Mouse (Mus musculus) bone marrow, adult 2 months (tissue): ENCODE measurements around the gene Slc25a33. TPM values are rescaled to one million over a fixed set of nuclear protein-coding genes. Genes with fewer than 3 reads are reported as not detected.
A peak's percentile ranks its signal among the peaks of the same experiment; 100 is the strongest.
"Not testable (repeated sequence)": the region's sequence is repeated elsewhere in the genome, so short reads cannot be mapped to it uniquely, and the experiment has no call there.

Experiments
- H3K27ac ChIP-seq: fragments of 200-500 bp; 2 replicates; pipeline ENCODE4 v1.5.1; 2012; ENCODE audit warnings: low read depth, mild to moderate bottlenecking, control low read depth, inconsistent platforms, low read length; ENCODE audit not compliant: control insufficient read depth, poor library complexity, insufficient read depth
- H3K4me1 ChIP-seq: fragments of 200-500 bp; 2 replicates; pipeline ENCODE4 v1.6.1; 2011; ENCODE audit warnings: low read length; ENCODE audit not compliant: control insufficient read depth, insufficient read depth
- H3K4me3 ChIP-seq: fragments of 200-500 bp; replicated peaks from 2 replicates; pipeline ENCODE3; 2011; ENCODE audit warnings: mild to moderate bottlenecking, low read depth, low read length, control low read depth; ENCODE audit not compliant: control insufficient read depth
- CTCF ChIP-seq: fragments of 200-500 bp; IDR thresholded peaks from 2 replicates; pipeline ENCODE4 v1.5.1; 2011; ENCODE audit warnings: low read length, control low read depth; ENCODE audit not compliant: control insufficient read depth, insufficient read depth
- POLR2A ChIP-seq: fragments of 200-500 bp; IDR thresholded peaks from 2 replicates; pipeline ENCODE4 v1.6.1; 2011; ENCODE audit warnings: low read depth, mild to moderate bottlenecking, control low read depth, low read length, borderline replicate concordance; ENCODE audit not compliant: control insufficient read depth
- WGBS: fragments of 180-500 bp; shearing (Covaris S2); methylation state at CpG from one replicate; pipeline ENCODE4 v1.1.7; 2018; 5-methylcytosine and 5-hydroxymethylcytosine counted together
- polyA plus RNA-seq: library from polyadenylated mRNA; stranded (reverse); fragments of >200 nt; gene quantifications from 2 replicates; pipeline ENCODE4 v1.2.4, GENCODE M21; 2011; ENCODE audit warnings: low replicate concordance; ENCODE audit not compliant: missing spikeins, insufficient read depth, insufficient read length

The Slc25a33 gene
- polyA plus RNA-seq, 1 experiment, result 4.3 TPM

GRCm38 (mm10) chr4:149758423-149758822 lies 15.7 kb downstream of the Slc25a33 start:
- no peak for TF ChIP-seq CTCF
- TF ChIP-seq POLR2A, result no peak
- WGBS, result 86% methylated on average over 6 of the region's 6 CpGs

GRCm38 (mm10) chr4:149756546-149756945 lies 17.5 kb downstream of the Slc25a33 start:
- H3K4me3 ChIP-seq, result not testable (repeated sequence)
- WGBS, result 53% methylated on average over 7 of the region's 7 CpGs

More at GRCm38 (mm10) chr4:149758423-149758822, 15.7 kb downstream of the Slc25a33 start:
- no peak overlapping the region for H3K4me3 ChIP-seq
- H3K27ac ChIP-seq, result no peak overlapping the region
- H3K4me1 ChIP-seq, result peaks cover 1% of the 10 kb centered on the region; the same call in 1 of the 2 replicates

GRCm38 (mm10) chr4:149752836-149753235 lies 21.2 kb downstream of the Slc25a33 start:
- 81% methylated on average over 3 of the region's 3 CpGs for WGBS
- Histone ChIP-seq H3K4me1 (no peaks in the 10 kb centered on the region; the same call in 1 of the 2 replicates), H3K4me3 (no peak overlapping the region), H3K27ac (no peak overlapping the region)
- TF ChIP-seq POLR2A (no peak), CTCF (no peak)

More at GRCm38 (mm10) chr4:149756546-149756945, 17.5 kb downstream of the Slc25a33 start:
- H3K27ac ChIP-seq, H3K4me1 ChIP-seq: not testable (repeated sequence)

GRCm38 (mm10) chr4:149752124-149752799 lies 21.8 kb downstream of the Slc25a33 start:
- no peaks in the 10 kb centered on the region for H3K4me1 ChIP-seq
- no peak overlapping the region for H3K4me3 ChIP-seq
- 49% methylated on average over 17 of the region's 17 CpGs for WGBS
- H3K27ac ChIP-seq, result no peak overlapping the region
- peak; percentile 71 for TF ChIP-seq CTCF
- no peak for TF ChIP-seq POLR2A

- 87% methylated on average over 5 of the region's 5 CpGs for WGBS
Measured at GRCm38 (mm10) chr4:149750671-149751070, 23.4 kb downstream of the Slc25a33 start.

GRCm38 (mm10) chr4:149749663-149750015 lies 24.4 kb downstream of the Slc25a33 start:
- not testable (repeated sequence) for H3K27ac ChIP-seq, H3K4me3 ChIP-seq, H3K4me1 ChIP-seq
- 84% methylated on average over 3 of the region's 3 CpGs for WGBS

More at GRCm38 (mm10) chr4:149750671-149751070, 23.4 kb downstream of the Slc25a33 start:
- Histone ChIP-seq H3K4me1 (no peaks in the 10 kb centered on the region), H3K4me3 (no peak overlapping the region), H3K27ac (no peak overlapping the region)
- no peak for TF ChIP-seq CTCF
- TF ChIP-seq POLR2A, result no peak

GRCm38 (mm10) chr4:149749003-149749662 lies 24.9 kb downstream of the Slc25a33 start:
- 88% methylated on average over 18 of the region's 18 CpGs for WGBS
- Histone ChIP-seq H3K4me1 (no peaks in the 10 kb centered on the region), H3K4me3 (no peak overlapping the region), H3K27ac (no peak overlapping the region)
- TF ChIP-seq CTCF, result no peak
- TF ChIP-seq POLR2A, result no peak

- TF ChIP-seq POLR2A (no peak), CTCF (no peak)
- 78% methylated on average over 7 of the region's 7 CpGs for WGBS
- no peak overlapping the region for H3K4me3 ChIP-seq
- H3K4me1 ChIP-seq, result no peaks in the 10 kb centered on the region
- H3K27ac ChIP-seq, result no peak overlapping the region
Measured at GRCm38 (mm10) chr4:149744119-149744518, 30.0 kb downstream of the Slc25a33 start.

- 89% methylated on average over 14 of the region's 14 CpGs for WGBS
- H3K27ac ChIP-seq, result no peak overlapping the region
- H3K4me3 ChIP-seq, result no peak overlapping the region
- peaks cover 1% of the 10 kb centered on the region; the same call in 1 of the 2 replicates for H3K4me1 ChIP-seq
- TF ChIP-seq POLR2A, result no peak
Measured at GRCm38 (mm10) chr4:149742011-149742530, 32.0 kb downstream of the Slc25a33 start.
